In genomic region chr6:7672438-7673253, GRCm38 (mm10) we compare ENCODE assay signal across 15 mouse cellular contexts.
"Had no signal": no experiment of that assay in that cellular context is flagged by ENCODE, and none has a peak within 500 bp of the region (broad histone marks: within the 10 kb centered on the region; RNA-seq: fewer than 3 reads in every experiment).

No protein-coding gene starts in this region.

- H3K4me1 ChIP-seq: limb, embryonic 10.5 days; limb, embryonic 13.5 days; midbrain, embryonic 12.5 days; midbrain, embryonic 15.5 days; neural tube, embryonic 13.5 days had no signal

- H3K27me3 ChIP-seq: limb, embryonic 13.5 days; midbrain, embryonic 12.5 days; midbrain, embryonic 15.5 days; neural tube, embryonic 13.5 days had no signal

- DNase-seq: kidney, adult 2 months; kidney, postnatal 25 days; layer of hippocampus, adult 9-11 months; lung, adult 2 months; lung, postnatal 14 days; lung, postnatal 4 days; thymus, adult 18-20 months; thymus, postnatal 36 days had no signal

- H3K27ac ChIP-seq: kidney, postnatal 0 days; layer of hippocampus, adult 2 months; limb, embryonic 10.5 days; limb, embryonic 13.5 days; midbrain, embryonic 12.5 days; midbrain, embryonic 15.5 days; neural tube, embryonic 13.5 days had no signal

- H3K9me3 ChIP-seq: limb, embryonic 10.5 days; limb, embryonic 13.5 days; midbrain, embryonic 12.5 days; midbrain, embryonic 15.5 days; neural tube, embryonic 13.5 days had no signal

- ATAC-seq: midbrain, embryonic 15.5 days had no signal

- H3K4me3 ChIP-seq: layer of hippocampus, adult 2 months; limb, embryonic 10.5 days; limb, embryonic 13.5 days; midbrain, embryonic 12.5 days; midbrain, embryonic 15.5 days; neural tube, embryonic 13.5 days had no signal

- H3K4me2 ChIP-seq: limb, embryonic 13.5 days; midbrain, embryonic 12.5 days; midbrain, embryonic 15.5 days; neural tube, embryonic 13.5 days had no signal

- H3K9ac ChIP-seq: limb, embryonic 13.5 days; midbrain, embryonic 12.5 days; midbrain, embryonic 15.5 days; neural tube, embryonic 13.5 days had no signal
